Mouse (Mus musculus) limb, embryonic 14.5 days (tissue): Measurements from ENCODE around the gene Ankrd31. TPM values are rescaled to one million over a fixed set of nuclear protein-coding genes. Genes with fewer than 3 reads are reported as not detected.
"Not testable (repeated sequence)": the region's sequence is repeated elsewhere in the genome, so short reads cannot be mapped to it uniquely, and the experiment has no call there.

Experiments
- ATAC-seq: fragments of 200-750 bp; cut with Nextera tagmentation; 2 replicates; pipeline ENCODE4 v1.8.0; 2017; ENCODE audit warnings: low read depth, moderate number of reproducible peaks, moderate TSS enrichment; ENCODE audit not compliant: low FRiP score
- DNase-seq: peaks from one replicate; pipeline ENCODE4 v3.0.0-alpha.2; 2015; ENCODE audit warnings: low spot score
- H3K27ac ChIP-seq: fragments of 300-500 bp; sonication (generic); replicated peaks from 2 replicates; pipeline ENCODE4 v1.5.1; 2014; ENCODE audit warnings: low read depth, mild to moderate bottlenecking, low read length, moderate library complexity, mixed read lengths
- H3K27me3 ChIP-seq: fragments of 300-500 bp; sonication (generic); 2 replicates; pipeline ENCODE4 v1.6.1; 2014; ENCODE audit warnings: low read length, mixed read lengths; ENCODE audit not compliant: control insufficient read depth, insufficient read depth
- H3K36me3 ChIP-seq: fragments of 300-500 bp; sonication (generic); 2 replicates; pipeline ENCODE4 v1.6.1; 2014; ENCODE audit warnings: mild to moderate bottlenecking, low read length, moderate library complexity, mixed read lengths; ENCODE audit not compliant: control insufficient read depth, insufficient read depth
- H3K4me1 ChIP-seq: fragments of 300-500 bp; sonication (generic); 2 replicates; pipeline ENCODE4 v1.6.1; 2014; ENCODE audit warnings: antibody characterized with exemption, low read length, mixed read lengths; ENCODE audit not compliant: control insufficient read depth, insufficient read depth
- H3K4me2 ChIP-seq: fragments of 300-500 bp; sonication (generic); replicated peaks from 2 replicates; pipeline ENCODE4 v1.6.1; 2014; ENCODE audit warnings: low read depth, mild to moderate bottlenecking, low read length, moderate library complexity; ENCODE audit not compliant: severe bottlenecking
- H3K4me3 ChIP-seq: fragments of 300-500 bp; sonication (generic); replicated peaks from 2 replicates; pipeline ENCODE4 v1.5.1; 2014; ENCODE audit warnings: low read length
- H3K9ac ChIP-seq: fragments of 300-500 bp; sonication (generic); 2 replicates; pipeline ENCODE4 v1.6.1; 2014; ENCODE audit warnings: mild to moderate bottlenecking, low read depth, low read length, moderate library complexity; ENCODE audit not compliant: severe bottlenecking
- H3K9me3 ChIP-seq: fragments of 300-500 bp; sonication (generic); 2 replicates; pipeline ENCODE4 v1.6.1; 2016; ENCODE audit warnings: low read length; ENCODE audit not compliant: control insufficient read depth
- POLR2A ChIP-seq: fragments of 200-500 bp; IDR thresholded peaks from 2 replicates; pipeline ENCODE4 v1.8.0; 2012; ENCODE audit warnings: inconsistent platforms, mild to moderate bottlenecking, moderate library complexity, borderline replicate concordance; ENCODE audit not compliant: insufficient read depth, insufficient read length; ENCODE audit errors: extremely low read depth
- WGBS: fragments of 180-500 bp; shearing (Covaris S2); extraction: QIAGEN DNeasy Blood & Tissue Kit; methylation state at CpG from one replicate; pipeline ENCODE4 v1.1.7; 2014; 5-methylcytosine and 5-hydroxymethylcytosine counted together
- polyA plus RNA-seq, 2 experiments: library from polyadenylated mRNA; depleted of rRNA in 1 of 2; stranded (reverse) in 1 of 2; unstranded in 1 of 2; fragments of >200 nt; fragmentation: Nextera tagmentation in 1 of 2; extraction: Ambion mirVana in 1 of 2; gene quantifications; 2 replicates each; pipeline versions ENCODE4 v1.2.1 to v1.2.3; 2012 to 2014

The Ankrd31 gene
- polyA plus RNA-seq, 2 experiments, result 0.01 TPM; not detected in 1

DNA sequence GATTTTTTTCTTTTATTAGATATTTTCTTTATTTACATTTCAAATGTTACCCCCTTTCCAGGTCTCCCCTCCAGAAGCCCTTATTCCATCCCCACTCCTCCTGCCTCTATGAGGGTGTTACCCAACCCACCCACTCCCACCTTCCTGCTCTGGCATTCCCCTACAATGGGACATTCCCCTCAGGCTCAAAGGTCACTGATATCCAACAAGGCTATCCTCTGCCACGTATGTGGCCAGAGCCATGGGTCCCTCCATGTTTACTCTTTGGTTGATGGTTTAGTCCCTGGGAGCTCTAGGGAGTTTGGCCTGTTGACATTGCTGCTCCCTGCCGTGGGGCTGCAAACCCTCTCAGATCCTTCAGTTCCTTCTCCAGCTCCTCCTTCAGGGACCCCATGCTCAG, 141.9 kb downstream of the Ankrd31 start:
- Histone ChIP-seq H3K9ac (no peak overlapping the region), H3K9me3 (no peaks in the 10 kb centered on the region), H3K4me3 (no peak overlapping the region), H3K36me3 (no peaks in the 10 kb centered on the region), H3K4me2 (no peak overlapping the region), H3K4me1 (no peaks in the 10 kb centered on the region), H3K27me3 (no peaks in the 10 kb centered on the region), H3K27ac (no peak overlapping the region)
- no peak for ATAC-seq
- no peak for TF ChIP-seq POLR2A
- DNase-seq, result no peak
- WGBS, result 50% methylated on average over 2 of the region's 2 CpGs

- H3K4me2 ChIP-seq, result no peak overlapping the region
- WGBS, result 77% methylated on average over 2 of the region's 2 CpGs
- H3K27me3 ChIP-seq, result no peaks in the 10 kb centered on the region
Observed at GRCm38 (mm10) chr13:96895144-96895543, 147.1 kb downstream of the Ankrd31 start.

DNA sequence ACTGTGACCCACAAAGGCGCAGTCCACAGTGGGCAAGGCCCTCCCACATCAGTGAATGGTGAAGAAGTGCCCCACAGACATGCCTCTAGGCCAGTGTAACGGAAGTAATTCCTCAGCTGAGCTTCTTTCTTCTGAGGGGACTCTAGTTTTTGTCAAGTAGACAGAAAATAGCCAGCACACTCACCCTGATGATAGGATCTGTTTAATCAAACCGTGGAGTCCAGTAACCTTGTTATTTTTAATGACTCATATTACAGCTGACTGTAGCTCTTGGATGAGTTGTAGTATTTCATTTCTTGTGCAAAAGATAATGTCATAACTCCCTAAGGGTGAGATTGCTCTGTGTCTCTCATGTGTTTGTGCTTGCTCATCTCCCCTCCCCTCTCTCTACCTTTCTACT, 158.6 kb downstream of the Ankrd31 start:
- H3K9me3 ChIP-seq, result no peaks in the 10 kb centered on the region
- no peak for TF ChIP-seq POLR2A
- H3K9ac ChIP-seq, result no peak overlapping the region
- H3K4me3 ChIP-seq, result no peak overlapping the region
- H3K4me1 ChIP-seq, result no peaks in the 10 kb centered on the region
- WGBS, result 61% methylated on average over 3 of the region's 3 CpGs
- DNase-seq (no peak), ATAC-seq (no peak)
- H3K27ac ChIP-seq, result no peak overlapping the region
- H3K36me3 ChIP-seq, result no peaks in the 10 kb centered on the region
- no peak overlapping the region for H3K4me2 ChIP-seq
- no peaks in the 10 kb centered on the region for H3K27me3 ChIP-seq

More at GRCm38 (mm10) chr13:96895144-96895543, 147.1 kb downstream of the Ankrd31 start:
- H3K27ac ChIP-seq, result no peak overlapping the region
- no peak for DNase-seq
- TF ChIP-seq POLR2A, result no peak
- no peak overlapping the region for H3K9ac ChIP-seq
- H3K4me1 ChIP-seq, result no peaks in the 10 kb centered on the region
- H3K4me3 ChIP-seq, result no peak overlapping the region
- H3K36me3 ChIP-seq, result no peaks in the 10 kb centered on the region
- ATAC-seq, result no peak
- H3K9me3 ChIP-seq, result no peaks in the 10 kb centered on the region

DNA sequence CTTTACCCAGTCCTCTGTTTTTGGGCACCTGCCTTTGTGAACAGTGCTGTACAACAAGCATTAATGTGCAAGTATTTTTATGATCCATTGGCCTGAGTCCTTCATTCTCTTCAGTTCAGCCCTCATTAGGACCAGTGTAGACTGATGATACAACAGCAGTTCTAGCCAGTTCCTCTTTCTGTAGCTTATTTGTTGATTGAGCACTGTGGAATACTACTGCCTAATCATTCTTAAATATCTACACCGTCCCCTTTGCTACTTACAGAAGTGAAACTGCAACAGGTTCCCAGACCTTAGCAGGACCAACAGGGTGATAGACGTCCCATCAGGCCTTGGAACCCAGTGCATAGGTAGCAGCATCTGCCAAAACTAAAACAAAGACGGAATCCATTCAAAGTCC, 163.1 kb downstream of the Ankrd31 start:
- no peak overlapping the region for H3K27ac ChIP-seq
- no peak for TF ChIP-seq POLR2A
- H3K9me3 ChIP-seq, result no peaks in the 10 kb centered on the region
- DNase-seq (no peak), ATAC-seq (no peak)
- no peaks in the 10 kb centered on the region for H3K4me1 ChIP-seq
- WGBS, result 80% methylated on average over 3 of the region's 3 CpGs
- H3K9ac ChIP-seq, result no peak overlapping the region
- no peak overlapping the region for H3K4me3 ChIP-seq
- no peaks in the 10 kb centered on the region for H3K27me3 ChIP-seq
- H3K36me3 ChIP-seq, result no peaks in the 10 kb centered on the region
- no peak overlapping the region for H3K4me2 ChIP-seq

DNA sequence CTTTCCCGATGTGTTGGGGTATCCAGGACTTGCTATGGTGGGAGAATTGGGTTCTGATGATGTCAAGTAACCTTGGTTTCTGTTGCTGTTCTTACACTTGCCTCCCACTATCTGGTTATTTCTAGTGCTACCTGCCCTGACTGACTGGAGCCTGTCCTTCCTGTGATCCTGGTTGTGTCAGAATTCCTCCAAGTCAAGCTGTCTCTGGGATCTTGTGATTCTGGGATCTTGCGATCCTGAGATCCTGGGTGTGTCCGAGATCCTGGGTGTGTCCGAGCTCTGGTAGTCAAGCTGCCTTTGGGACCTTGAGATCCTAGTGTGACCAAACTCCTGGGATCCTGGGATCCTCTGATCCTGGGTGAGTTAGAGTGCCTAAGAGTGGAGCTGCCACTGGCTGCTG, 175.1 kb downstream of the Ankrd31 start:
- H3K4me2 ChIP-seq, H3K9me3 ChIP-seq, H3K4me1 ChIP-seq, H3K36me3 ChIP-seq, H3K27me3 ChIP-seq, DNase-seq, ATAC-seq, H3K4me3 ChIP-seq, H3K27ac ChIP-seq, H3K9ac ChIP-seq: not testable (repeated sequence)
- WGBS, result 89% methylated on average over 4 of the region's 4 CpGs
